Mouse (Mus musculus) hindbrain, embryonic 12.5 days (tissue): ENCODE data around the gene Hs3st3b1. TPM values are rescaled to one million over a fixed set of nuclear protein-coding genes. Genes with fewer than 3 reads are reported as not detected.

ENCODE experiments used
- ATAC-seq: fragments of 200-750 bp; cut with Nextera tagmentation; 2 replicates; pipeline ENCODE4 v1.8.0; 2017; ENCODE audit warnings: moderate TSS enrichment; ENCODE audit not compliant: low FRiP score
- H3K27ac ChIP-seq: fragments of 300-500 bp; sonication (generic); 2 replicates; pipeline ENCODE4 v1.5.1; 2016; ENCODE audit warnings: mild to moderate bottlenecking
- H3K27me3 ChIP-seq: fragments of 300-500 bp; sonication (generic); 2 replicates; pipeline ENCODE4 v1.6.1; 2016; ENCODE audit warnings: mild to moderate bottlenecking
- H3K36me3 ChIP-seq: fragments of 300-500 bp; sonication (generic); 2 replicates; pipeline ENCODE4 v1.6.1; 2016; ENCODE audit warnings: mild to moderate bottlenecking
- H3K4me1 ChIP-seq: fragments of 300-500 bp; sonication (generic); 2 replicates; pipeline ENCODE4 v1.6.1; 2016
- H3K4me2 ChIP-seq: fragments of 300-500 bp; sonication (generic); replicated peaks from 2 replicates; pipeline ENCODE4 v1.6.1; 2016; ENCODE audit warnings: mild to moderate bottlenecking
- H3K4me3 ChIP-seq: fragments of 300-500 bp; sonication (generic); 2 replicates; pipeline ENCODE4 v1.5.1; 2016; ENCODE audit warnings: mild to moderate bottlenecking
- H3K9ac ChIP-seq: fragments of 300-500 bp; sonication (generic); 2 replicates; pipeline ENCODE4 v1.6.1; 2016; ENCODE audit warnings: mild to moderate bottlenecking, moderate library complexity
- H3K9me3 ChIP-seq: fragments of 300-500 bp; sonication (generic); replicated peaks from 2 replicates; pipeline ENCODE4 v1.6.1; 2016; ENCODE audit warnings: mild to moderate bottlenecking
- WGBS: fragments of 180-500 bp; shearing (Covaris S2); methylation state at CpG from one replicate; pipeline ENCODE4 v1.1.7; 2016; 5-methylcytosine and 5-hydroxymethylcytosine counted together
- polyA plus RNA-seq: library from polyadenylated mRNA; unstranded; fragments of >200 nt; fragmentation: Nextera tagmentation; extraction: Ambion mirVana; gene quantifications from 2 replicates; pipeline ENCODE4 v1.2.1, GENCODE M21; 2016

Gene Hs3st3b1
- polyA plus RNA-seq, 1 experiment from 2014 or later = 11.2 TPM

- H3K4me1 ChIP-seq = peaks cover 33% of the 10 kb centered on the region
- no peak overlapping the region for H3K4me3 ChIP-seq
- no peak overlapping the region for H3K4me2 ChIP-seq
- H3K9ac ChIP-seq = no peak overlapping the region
- no peaks in the 10 kb centered on the region for H3K9me3 ChIP-seq
- H3K27ac ChIP-seq = no peak overlapping the region
- H3K36me3 ChIP-seq = no peaks in the 10 kb centered on the region; the same call in 1 of the 2 replicates
- WGBS = 45% methylated on average over 4 of the region's 4 CpGs
- no peak for ATAC-seq
- H3K27me3 ChIP-seq = no peaks in the 10 kb centered on the region; the same call in 1 of the 2 replicates
Measured at GRCm38 (mm10) chr11:63904787-63905186, 17.3 kb downstream of the Hs3st3b1 start.

- no peaks in the 10 kb centered on the region for H3K27me3 ChIP-seq
- H3K4me3 ChIP-seq = no peak overlapping the region
- H3K4me2 ChIP-seq = peak overlapping the region; percentile 21; the same call in 1 of the 2 replicates
- H3K9me3 ChIP-seq = no peaks in the 10 kb centered on the region
- H3K9ac ChIP-seq = no peak overlapping the region
- 17% methylated on average over 9 of the region's 9 CpGs for WGBS
- no peaks in the 10 kb centered on the region; the same call in 1 of the 2 replicates for H3K36me3 ChIP-seq
- peak overlapping the region; percentile 62 for H3K27ac ChIP-seq
- peak; percentile 75 for ATAC-seq
- H3K4me1 ChIP-seq = peaks cover 27% of the 10 kb centered on the region
Measured at GRCm38 (mm10) chr11:63898509-63899168, 23.5 kb downstream of the Hs3st3b1 start.

- H3K4me2 ChIP-seq = no peak overlapping the region
- no peaks in the 10 kb centered on the region for H3K9me3 ChIP-seq
- no peak overlapping the region for H3K9ac ChIP-seq
- H3K36me3 ChIP-seq = no peaks in the 10 kb centered on the region
- peaks cover 27% of the 10 kb centered on the region for H3K4me1 ChIP-seq
- ATAC-seq = 0 out of 2 replicates have a peak, but pooled peaks have one; percentile 21
- no peak overlapping the region for H3K4me3 ChIP-seq
- peak overlapping the region; percentile 45; the same call in 1 of the 2 replicates for H3K27ac ChIP-seq
- no peaks in the 10 kb centered on the region for H3K27me3 ChIP-seq
- WGBS = 33% methylated on average over 13 of the region's 13 CpGs
Measured at GRCm38 (mm10) chr11:63897856-63898508, 24.1 kb downstream of the Hs3st3b1 start.

GRCm38 (mm10) chr11:63897011-63897410 is 25.1 kb downstream of the Hs3st3b1 start:
- H3K4me1 ChIP-seq = peaks cover 27% of the 10 kb centered on the region
- no peak for ATAC-seq
- 89% methylated on average over 2 of the region's 2 CpGs for WGBS
- no peaks in the 10 kb centered on the region for H3K9me3 ChIP-seq
- no peak overlapping the region for H3K9ac ChIP-seq
- 0 out of 2 replicates have a peak, but pooled peaks cover 4% of the 10 kb centered on the region for H3K27me3 ChIP-seq
- H3K4me2 ChIP-seq = no peak overlapping the region
- H3K36me3 ChIP-seq = no peaks in the 10 kb centered on the region
- H3K27ac ChIP-seq = no peak overlapping the region
- H3K4me3 ChIP-seq = no peak overlapping the region

- Histone ChIP-seq H3K27me3 (0 out of 2 replicates have a peak, but pooled peaks cover 8% of the 10 kb centered on the region), H3K9ac (no peak overlapping the region), H3K27ac (no peak overlapping the region), H3K4me3 (no peak overlapping the region), H3K36me3 (no peaks in the 10 kb centered on the region), H3K4me1 (peaks cover 16% of the 10 kb centered on the region), H3K9me3 (no peaks in the 10 kb centered on the region), H3K4me2 (no peak overlapping the region)
- no peak for ATAC-seq
- 78% methylated on average over 6 of the region's 6 CpGs for WGBS
Measured at GRCm38 (mm10) chr11:63894188-63894587, 27.9 kb downstream of the Hs3st3b1 start.

- Histone ChIP-seq H3K27me3 (0 out of 2 replicates have a peak, but pooled peaks cover 8% of the 10 kb centered on the region), H3K4me3 (no peak overlapping the region), H3K36me3 (no peaks in the 10 kb centered on the region), H3K4me1 (peaks cover 9% of the 10 kb centered on the region), H3K4me2 (no peak overlapping the region), H3K9me3 (no peaks in the 10 kb centered on the region), H3K27ac (no peak overlapping the region), H3K9ac (no peak overlapping the region)
- no peak for ATAC-seq
- 92% methylated on average over 6 of the region's 6 CpGs for WGBS
Measured at GRCm38 (mm10) chr11:63893557-63893956, 28.5 kb downstream of the Hs3st3b1 start.

- no peaks in the 10 kb centered on the region for H3K36me3 ChIP-seq
- H3K4me2 ChIP-seq = no peak overlapping the region
- H3K9me3 ChIP-seq = no peaks in the 10 kb centered on the region
- no peak overlapping the region for H3K27ac ChIP-seq
- H3K9ac ChIP-seq = no peak overlapping the region
- WGBS = 78% methylated on average over 7 of the region's 7 CpGs
- ATAC-seq = no peak
- peaks cover 14% of the 10 kb centered on the region; the same call in 1 of the 2 replicates for H3K27me3 ChIP-seq
- no peak overlapping the region for H3K4me3 ChIP-seq
- H3K4me1 ChIP-seq = peaks cover 4% of the 10 kb centered on the region; the same call in 1 of the 2 replicates
Measured at GRCm38 (mm10) chr11:63891479-63892020, 30.5 kb downstream of the Hs3st3b1 start.

- Histone ChIP-seq H3K27me3 (peaks cover 9% of the 10 kb centered on the region), H3K9ac (no peak overlapping the region), H3K4me2 (no peak overlapping the region), H3K27ac (no peak overlapping the region), H3K4me1 (peaks cover 4% of the 10 kb centered on the region; the same call in 1 of the 2 replicates), H3K4me3 (no peak overlapping the region), H3K9me3 (no peaks in the 10 kb centered on the region), H3K36me3 (no peaks in the 10 kb centered on the region)
- ATAC-seq = no peak
- WGBS = 72% methylated on average over 3 of the region's 3 CpGs
Measured at GRCm38 (mm10) chr11:63883385-63883784, 38.7 kb downstream of the Hs3st3b1 start.

- 56% methylated on average over 2 of the region's 2 CpGs for WGBS
- Histone ChIP-seq H3K4me3 (no peak overlapping the region), H3K4me2 (no peak overlapping the region)
Measured at GRCm38 (mm10) chr11:63880296-63880695, 41.8 kb downstream of the Hs3st3b1 start.

GRCm38 (mm10) chr11:63879261-63879660 is 42.8 kb downstream of the Hs3st3b1 start:
- ATAC-seq = no peak

More at GRCm38 (mm10) chr11:63880296-63880695, 41.8 kb downstream of the Hs3st3b1 start:
- Histone ChIP-seq H3K9ac (no peak overlapping the region), H3K36me3 (no peaks in the 10 kb centered on the region), H3K27ac (no peak overlapping the region), H3K9me3 (no peaks in the 10 kb centered on the region), H3K4me1 (no peaks in the 10 kb centered on the region), H3K27me3 (peaks cover 3% of the 10 kb centered on the region; the same call in 1 of the 2 replicates)
- no peak for ATAC-seq

GRCm38 (mm10) chr11:63878616-63879015 is 43.5 kb downstream of the Hs3st3b1 start:
- Histone ChIP-seq H3K4me3 (no peak overlapping the region), H3K9ac (no peak overlapping the region), H3K27ac (no peak overlapping the region), H3K36me3 (no peaks in the 10 kb centered on the region), H3K9me3 (no peaks in the 10 kb centered on the region), H3K4me2 (no peak overlapping the region), H3K27me3 (peaks cover 3% of the 10 kb centered on the region; the same call in 1 of the 2 replicates), H3K4me1 (no peaks in the 10 kb centered on the region)
- WGBS = 98% methylated on average over 4 of the region's 4 CpGs
- ATAC-seq = no peak

More at GRCm38 (mm10) chr11:63879261-63879660, 42.8 kb downstream of the Hs3st3b1 start:
- Histone ChIP-seq H3K9ac (no peak overlapping the region), H3K27ac (no peak overlapping the region), H3K27me3 (peaks cover 3% of the 10 kb centered on the region; the same call in 1 of the 2 replicates), H3K4me2 (no peak overlapping the region), H3K36me3 (no peaks in the 10 kb centered on the region), H3K4me3 (no peak overlapping the region), H3K4me1 (no peaks in the 10 kb centered on the region), H3K9me3 (no peaks in the 10 kb centered on the region)
- 60% methylated on average over 10 of the region's 10 CpGs for WGBS

GRCm38 (mm10) chr11:63862746-63863145 is 59.3 kb downstream of the Hs3st3b1 start:
- ATAC-seq = no peak
- WGBS = 64% methylated on average over 1 of the region's 1 CpGs
- Histone ChIP-seq H3K4me2 (no peak overlapping the region), H3K36me3 (no peaks in the 10 kb centered on the region), H3K9ac (no peak overlapping the region), H3K9me3 (no peaks in the 10 kb centered on the region), H3K27me3 (peaks cover 3% of the 10 kb centered on the region; the same call in 1 of the 2 replicates), H3K4me3 (no peak overlapping the region), H3K4me1 (peaks cover 10% of the 10 kb centered on the region; the same call in 1 of the 2 replicates), H3K27ac (no peak overlapping the region)
